Mouse (Mus musculus): Measurements from ENCODE around the gene Zfp366.

The Zfp366 gene

DNA sequence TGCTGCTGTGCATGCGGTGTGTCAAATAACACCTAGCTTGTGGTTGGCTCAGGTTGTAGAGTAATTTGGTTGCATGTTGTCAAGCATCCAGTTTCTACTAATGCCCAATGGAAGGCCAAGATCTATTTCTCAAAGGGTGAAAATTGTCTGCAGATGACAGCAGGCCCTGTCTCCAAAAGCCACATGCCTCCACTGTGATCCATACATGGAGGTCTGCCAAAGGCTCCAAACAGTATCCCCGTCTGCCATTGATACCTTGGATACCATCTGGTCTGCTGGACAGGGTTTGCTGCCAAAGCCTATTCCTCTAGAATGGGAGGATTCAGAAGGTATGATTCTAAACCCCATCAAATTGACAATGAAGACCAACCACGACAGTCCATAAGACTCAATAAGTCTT is 74.1 kb downstream of the Zfp366 start:
- DNase-seq = no peak

DNA sequence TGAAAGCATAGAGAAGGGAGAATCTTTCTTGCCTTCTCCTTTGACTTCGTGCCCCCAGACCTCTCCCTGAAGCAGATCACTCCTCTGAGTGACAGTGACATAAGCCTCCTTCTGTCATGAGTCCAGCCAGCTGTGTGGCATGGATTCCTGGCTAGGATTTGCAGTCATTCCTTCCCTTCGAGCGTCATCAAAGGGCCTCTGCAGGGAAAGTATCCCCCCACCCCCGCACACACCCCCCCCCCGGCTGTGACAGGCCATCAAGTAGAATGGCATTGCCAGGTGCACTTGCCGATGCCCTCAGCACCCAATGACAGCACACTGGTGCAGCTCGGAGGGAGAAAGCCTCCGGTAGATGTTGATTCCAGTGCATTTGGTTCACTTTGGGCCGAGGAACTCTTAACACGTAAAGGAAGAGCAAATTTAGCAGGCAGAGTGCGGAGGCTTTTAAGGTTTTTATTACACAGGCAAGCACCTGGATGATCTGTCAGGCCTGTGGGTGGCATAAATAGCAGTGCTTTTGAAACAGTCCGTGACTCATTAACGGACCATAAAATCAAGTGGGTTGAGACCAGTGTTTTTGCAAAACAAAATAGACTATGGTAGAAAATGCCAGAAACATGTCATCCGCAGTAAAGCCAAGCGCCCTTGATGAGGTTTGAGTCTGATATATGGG is 75.0 kb downstream of the Zfp366 start:
- no peak for DNase-seq

DNA sequence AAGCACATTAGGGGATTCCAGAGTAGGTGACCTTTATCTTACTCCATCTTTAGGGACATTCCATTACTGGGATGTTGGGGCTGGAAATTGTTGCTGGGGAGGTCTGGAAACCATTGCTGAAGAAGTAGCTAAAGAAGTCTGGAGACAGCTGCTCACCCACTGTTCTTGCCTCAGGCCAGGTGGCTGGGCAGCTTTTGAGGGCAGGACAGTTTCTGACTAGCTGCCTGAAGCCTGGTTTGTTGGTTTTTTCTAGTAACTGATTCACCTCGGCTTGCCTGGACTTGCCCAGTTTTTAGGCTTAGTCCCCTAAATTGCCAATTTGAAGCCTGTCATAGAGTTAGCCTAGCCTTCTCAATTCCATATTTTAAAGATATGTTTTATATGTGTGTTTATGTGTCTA is 77.8 kb downstream of the Zfp366 start:
- DNase-seq = no peak

DNA sequence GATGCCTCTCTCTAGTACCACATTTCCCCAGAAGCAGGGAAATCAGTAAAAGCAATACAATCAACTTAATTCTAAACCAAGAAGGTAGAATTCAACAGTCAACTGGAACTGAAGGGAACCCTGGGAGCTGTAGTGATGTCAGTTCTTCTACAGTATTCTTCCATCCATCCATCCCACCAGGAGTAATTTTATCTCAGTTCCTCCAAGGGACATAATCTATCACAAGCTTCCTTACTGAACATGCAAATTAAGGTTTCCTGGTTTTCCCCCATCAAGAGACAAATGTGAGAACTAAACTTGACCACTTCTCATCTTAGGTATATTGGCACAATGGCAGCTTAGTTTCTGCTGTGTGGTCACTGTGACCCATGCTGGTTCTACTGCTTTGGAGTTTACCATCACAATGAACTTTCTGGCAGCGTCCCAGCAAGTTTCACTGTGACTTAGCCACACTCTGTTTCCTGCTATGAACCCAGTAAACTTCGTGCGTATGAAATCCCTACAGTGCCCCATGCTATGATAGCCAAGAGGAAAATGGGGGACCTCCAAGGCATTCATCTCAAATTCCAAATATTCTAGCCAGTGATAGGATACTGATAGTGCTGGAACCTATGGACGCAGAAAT is 78.6 kb downstream of the Zfp366 start:
- no peak for DNase-seq

DNA sequence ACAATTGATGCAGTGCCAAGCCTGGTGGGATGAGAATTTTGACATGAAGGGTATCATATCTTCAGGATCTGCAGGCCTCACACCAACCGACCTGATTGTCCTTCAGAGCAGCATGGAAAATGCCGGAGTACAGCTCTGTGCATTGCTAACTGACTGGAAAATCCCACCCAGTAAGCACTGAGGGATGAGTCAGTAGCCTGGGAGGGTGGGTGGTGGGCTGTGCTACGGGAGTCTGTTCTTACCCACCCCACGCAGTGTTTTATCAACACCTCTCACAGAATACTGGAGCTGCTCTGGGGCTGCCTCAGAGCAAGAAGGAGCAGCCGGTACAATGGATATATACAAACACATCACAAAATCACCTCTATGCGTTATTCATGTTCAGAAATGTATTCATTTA is 79.9 kb downstream of the Zfp366 start:
- no peak for DNase-seq

DNA sequence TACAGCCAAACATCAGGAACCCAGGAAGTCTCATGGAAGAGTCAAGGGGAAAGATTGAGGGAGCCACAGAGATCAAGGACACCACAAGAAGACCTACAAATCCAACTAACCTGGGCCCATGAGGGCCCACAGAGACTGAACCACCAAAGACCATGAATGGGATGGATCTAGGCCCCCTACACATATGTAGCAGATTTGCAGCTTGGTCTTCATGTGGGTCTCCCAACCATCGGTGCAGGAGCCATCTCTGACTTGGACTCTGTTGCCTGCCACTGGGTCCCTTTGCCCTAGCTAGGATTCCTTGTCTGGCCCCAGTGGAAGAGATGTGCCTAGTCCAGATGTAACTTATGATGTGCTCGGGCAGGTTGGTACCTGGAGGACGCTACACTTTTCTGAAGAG is 87.4 kb downstream of the Zfp366 start:
- no peak for DNase-seq

DNA sequence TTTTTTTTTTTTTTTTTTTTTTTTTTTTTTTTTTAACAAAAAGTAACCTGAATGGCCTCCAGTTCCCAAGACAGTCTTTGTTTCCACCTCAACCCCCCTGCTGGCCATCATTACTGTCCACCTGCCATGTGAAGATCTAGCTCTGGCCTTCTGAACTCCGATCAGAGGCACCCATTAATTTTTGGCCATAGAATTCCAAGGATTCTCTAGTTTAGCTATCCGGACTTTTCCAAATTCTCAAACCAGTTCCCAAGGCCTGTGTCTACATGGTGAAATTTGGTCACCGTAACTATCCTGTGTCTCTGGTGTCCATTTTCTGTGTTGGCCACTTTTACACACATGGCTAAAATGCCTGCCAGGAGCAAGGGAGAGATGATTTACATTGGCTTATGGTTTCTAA is 92.9 kb downstream of the Zfp366 start:
- DNase-seq = no peak

DNA sequence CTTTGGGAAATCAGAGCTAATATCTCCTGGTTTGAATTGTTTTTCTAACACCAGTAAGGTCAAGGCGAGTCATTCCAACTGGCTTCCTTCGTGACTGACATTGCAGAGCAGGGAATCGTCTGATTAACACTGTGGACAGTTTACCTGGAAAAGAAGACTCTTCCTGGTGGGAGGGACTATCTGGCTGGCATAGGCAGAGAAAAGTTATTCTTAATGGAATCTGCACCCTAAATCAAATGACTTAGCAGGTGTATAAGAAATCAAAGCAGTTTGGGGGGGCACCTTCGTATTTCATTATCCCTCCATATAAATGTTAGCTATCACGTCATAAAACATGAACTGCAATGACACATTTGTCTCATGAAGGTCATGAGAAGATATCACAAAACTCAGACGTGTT is 93.9 kb downstream of the Zfp366 start:
- DNase-seq = no peak

DNA sequence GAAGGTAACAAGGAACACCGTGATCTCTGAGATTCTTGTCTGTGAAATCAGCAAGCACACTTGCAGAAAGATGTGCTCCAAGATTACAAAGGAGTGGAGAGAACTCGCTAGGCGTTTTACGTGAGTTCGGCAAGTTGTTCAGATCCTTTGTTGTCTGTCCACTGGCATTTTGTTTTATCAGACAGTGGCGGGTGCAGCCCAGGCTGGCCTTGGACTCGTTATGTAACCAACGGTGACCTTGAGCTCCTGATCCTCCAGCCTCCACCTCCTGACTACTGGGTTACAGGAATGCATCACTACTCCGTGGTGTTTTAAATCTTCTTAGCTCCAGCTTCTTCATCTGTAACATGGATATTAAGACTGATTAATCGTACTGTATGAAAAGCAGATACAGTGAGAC is 94.7 kb downstream of the Zfp366 start:
- no peak for DNase-seq

DNA sequence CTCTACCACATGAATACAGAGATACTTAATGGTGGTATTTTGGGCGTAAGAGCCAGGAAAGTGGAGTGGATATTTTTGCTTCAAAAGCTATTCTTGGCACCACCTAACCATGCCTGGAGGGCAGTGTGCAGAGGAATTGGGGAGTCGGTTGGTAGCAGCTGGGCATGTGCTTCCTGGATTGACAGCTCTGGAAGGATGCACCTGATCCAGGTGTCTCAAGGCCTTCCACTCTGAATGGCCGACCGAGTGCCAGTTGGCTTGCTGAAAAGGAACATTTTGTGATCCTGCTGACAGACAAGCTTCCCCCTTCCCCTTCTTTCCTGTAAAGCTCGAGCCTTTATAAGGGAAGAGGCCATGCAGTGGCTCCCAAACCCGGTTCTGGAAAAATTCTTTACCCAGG is 98.3 kb downstream of the Zfp366 start:
- no peak for DNase-seq

DNA sequence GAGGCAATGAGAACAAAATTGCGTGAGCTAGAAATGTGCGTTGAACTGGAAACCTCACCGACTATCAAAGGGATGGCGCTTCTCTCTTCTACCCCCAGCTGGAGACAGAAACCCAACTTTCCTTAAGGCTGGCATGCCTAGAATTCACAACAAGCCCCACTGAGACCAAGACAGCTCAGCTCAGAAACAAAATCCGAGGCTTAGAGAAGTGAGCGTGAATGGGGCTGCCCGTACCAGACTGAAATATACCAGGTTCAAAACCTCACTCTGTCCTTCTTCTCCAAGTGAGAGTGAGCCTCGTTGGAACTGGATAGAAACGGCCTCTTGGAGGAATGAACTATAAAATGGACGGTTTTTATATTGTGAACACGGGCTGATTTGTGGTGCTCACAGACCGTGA is 99.3 kb downstream of the Zfp366 start:
- DNase-seq = no peak

DNA sequence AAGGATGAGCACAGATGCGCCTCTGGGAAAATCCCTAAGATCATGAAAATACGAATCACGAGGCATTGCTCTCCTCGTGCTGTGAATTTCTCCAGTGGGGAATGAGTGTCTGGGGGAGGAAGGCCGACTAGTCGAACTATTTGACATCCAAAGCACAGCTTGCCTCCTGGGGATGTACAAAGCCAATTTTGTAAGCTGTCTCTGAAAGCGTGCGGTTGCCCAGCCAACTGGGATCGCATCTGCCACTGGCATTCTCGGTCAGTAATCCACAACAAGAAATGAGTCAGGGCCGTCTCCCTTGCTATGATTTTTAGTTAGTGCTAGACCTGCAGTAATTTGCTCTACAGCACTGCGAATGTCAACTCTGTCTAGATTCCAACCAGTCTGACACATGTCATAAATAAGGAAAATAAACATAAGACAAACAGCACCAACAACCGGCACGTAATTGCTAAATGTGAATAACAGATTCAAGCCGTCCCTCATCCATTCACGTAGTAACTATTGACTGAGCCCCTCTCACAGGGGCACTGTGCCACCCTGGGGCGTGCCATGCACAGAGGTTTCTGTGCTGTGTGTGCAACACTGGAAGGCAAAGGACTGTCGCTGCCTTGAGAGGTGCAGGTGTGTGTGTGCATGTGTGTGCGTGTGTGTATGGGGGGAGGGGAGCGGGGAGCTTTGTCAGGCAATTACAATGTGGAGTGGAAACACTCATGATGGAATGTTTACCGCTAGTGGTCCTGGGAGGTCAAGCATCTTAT is 100.0 kb downstream of the Zfp366 start:
- no peak for DNase-seq

DNA sequence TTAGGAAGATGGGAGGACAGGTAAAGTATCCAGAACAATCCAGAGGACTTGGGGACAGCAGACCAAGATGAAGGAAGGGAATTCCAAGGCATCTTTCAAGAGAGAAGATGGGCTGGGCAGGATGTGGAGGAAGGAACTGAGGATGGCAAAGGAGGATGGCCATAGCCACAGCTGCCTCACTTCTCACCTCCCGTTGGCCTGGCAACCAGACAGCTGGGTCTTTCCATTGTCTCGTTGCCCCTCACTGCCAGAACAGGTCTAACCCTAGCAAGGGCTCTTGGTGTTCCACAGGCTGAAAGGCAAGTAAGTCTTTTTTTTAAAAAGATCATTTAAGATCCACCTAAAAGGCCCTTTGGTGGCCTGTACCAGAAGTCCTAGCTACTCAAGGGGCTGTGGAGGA is 100.6 kb downstream of the Zfp366 start:
- no peak for DNase-seq

DNA sequence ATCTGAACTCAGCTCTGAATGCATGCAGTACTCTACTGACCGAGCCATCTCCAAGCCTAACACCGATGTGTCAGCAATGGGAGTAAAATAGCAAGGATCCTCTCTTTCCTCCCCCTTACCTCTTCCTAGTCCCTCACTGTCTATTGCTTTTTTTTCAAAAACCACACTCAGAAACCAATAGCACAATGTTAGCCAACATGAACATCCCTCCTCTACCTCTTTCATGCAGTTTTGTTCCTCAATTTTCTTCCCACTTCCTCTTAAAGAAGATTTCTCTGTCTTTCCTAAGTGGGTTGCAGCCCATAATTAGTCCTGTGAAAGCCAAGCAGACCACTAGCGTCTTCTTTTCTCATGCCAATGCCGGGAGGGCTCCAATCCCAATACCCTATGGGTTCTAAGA is 102.6 kb downstream of the Zfp366 start:
- DNase-seq = no peak

DNA sequence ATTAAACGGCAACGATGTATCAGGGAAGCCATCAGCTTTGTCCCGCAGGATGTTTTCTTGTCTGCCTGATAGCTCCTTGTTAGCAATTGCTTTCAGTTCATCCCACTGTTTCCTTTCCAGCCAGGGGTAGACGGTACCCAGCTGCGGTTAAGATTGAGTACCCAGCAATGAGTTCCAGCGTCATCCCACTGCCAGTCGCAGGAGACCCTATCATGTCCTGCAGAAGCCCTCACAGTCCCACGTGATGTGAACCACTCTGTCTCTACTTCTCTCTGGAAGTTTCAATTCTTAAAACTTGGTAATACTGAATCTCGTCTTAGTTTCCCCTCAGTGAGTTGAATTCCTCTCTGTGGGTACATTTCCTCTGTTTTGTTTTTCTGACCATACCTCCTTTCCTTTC is 103.2 kb downstream of the Zfp366 start:
- no peak for DNase-seq

DNA sequence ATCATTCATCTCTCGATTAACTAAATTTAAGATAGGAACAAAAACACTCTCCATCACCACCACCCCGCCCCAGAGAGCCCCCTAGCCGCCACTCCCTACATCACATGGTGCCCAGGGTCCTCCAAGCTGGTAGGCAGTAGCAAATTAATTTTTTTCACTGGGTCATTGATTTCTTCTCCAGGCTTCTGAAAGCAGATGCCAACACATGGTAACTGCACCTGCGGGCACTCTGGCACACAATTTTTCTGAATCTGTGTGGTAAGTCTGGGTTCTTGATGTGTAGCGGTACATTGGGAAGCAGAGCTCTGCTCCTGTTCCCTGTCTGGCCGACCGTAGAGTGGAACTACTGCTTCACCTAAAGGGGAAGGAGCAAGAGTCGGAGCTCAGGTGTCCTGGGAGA is 106.1 kb downstream of the Zfp366 start:
- no peak for DNase-seq

DNA sequence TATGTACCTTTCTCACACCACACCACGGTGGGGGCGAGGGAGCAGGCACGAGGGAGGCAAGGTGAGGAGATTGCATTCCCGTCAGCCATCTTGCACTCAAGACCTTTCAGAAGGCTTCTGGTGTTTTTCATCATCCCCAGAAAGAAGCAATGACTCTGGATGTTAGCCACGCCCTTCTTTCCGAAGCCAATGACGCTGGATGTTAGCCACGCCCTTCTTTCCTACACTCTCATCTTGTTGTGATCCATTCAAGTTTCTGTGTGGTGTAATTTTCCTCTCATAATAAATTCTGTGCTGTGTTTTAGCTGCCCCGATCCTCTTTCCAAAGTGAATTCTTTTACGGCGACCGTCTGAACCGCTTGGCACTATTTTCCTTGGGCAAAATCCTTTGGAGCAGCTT is 109.6 kb downstream of the Zfp366 start:
- DNase-seq = no peak

DNA sequence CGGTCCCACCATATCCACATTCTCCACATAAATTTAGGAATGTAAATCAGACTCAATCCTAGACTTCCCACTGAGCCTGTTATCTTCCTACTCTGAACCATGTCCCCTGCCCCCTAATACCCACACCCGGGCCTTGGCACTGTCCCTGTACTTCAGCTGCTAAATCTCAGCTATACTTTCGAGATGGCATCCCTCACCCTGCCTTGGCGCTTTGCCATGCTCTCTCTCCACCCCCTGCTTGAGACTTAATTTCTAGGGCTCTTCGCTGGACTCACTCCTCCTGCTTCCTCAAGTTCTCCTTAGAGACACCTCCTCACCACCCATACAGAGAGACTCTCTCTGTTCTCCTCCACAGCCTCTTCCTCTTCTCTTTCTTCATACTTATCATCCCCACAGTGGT is 115.3 kb downstream of the Zfp366 start:
- no peak for DNase-seq
